Mouse (Mus musculus) kidney, embryonic 15.5 days (tissue): ENCODE measurements around the gene Grid1. TPM values are rescaled to one million over a fixed set of nuclear protein-coding genes. Genes with fewer than 3 reads are reported as not detected.

Source experiments
- ATAC-seq: fragments of 200-750 bp; cut with Nextera tagmentation; replicated peaks from 2 replicates; pipeline ENCODE4 v1.8.0; 2017; ENCODE audit warnings: moderate TSS enrichment; ENCODE audit not compliant: low FRiP score
- H3K27ac ChIP-seq: fragments of 300-500 bp; sonication (generic); 2 replicates; pipeline ENCODE4 v1.5.1; 2015; ENCODE audit warnings: mild to moderate bottlenecking, inconsistent platforms
- H3K27me3 ChIP-seq: fragments of 300-500 bp; sonication (generic); 2 replicates; pipeline ENCODE4 v1.6.1; 2015; ENCODE audit warnings: inconsistent platforms
- H3K36me3 ChIP-seq: fragments of 300-500 bp; sonication (generic); 2 replicates; pipeline ENCODE4 v1.6.1; 2015; ENCODE audit warnings: inconsistent platforms
- H3K4me1 ChIP-seq: fragments of 300-500 bp; sonication (generic); 2 replicates; pipeline ENCODE4 v1.6.1; 2015; ENCODE audit warnings: inconsistent platforms
- H3K4me2 ChIP-seq: fragments of 300-500 bp; sonication (generic); 2 replicates; pipeline ENCODE4 v1.6.1; 2015; ENCODE audit warnings: moderate library complexity, mild to moderate bottlenecking, inconsistent platforms
- H3K4me3 ChIP-seq: fragments of 300-500 bp; sonication (generic); replicated peaks from 2 replicates; pipeline ENCODE4 v1.5.1; 2015; ENCODE audit warnings: mild to moderate bottlenecking, inconsistent platforms
- H3K9ac ChIP-seq: fragments of 300-500 bp; sonication (generic); 2 replicates; pipeline ENCODE4 v1.6.1; 2015; ENCODE audit warnings: mild to moderate bottlenecking, inconsistent platforms
- H3K9me3 ChIP-seq: fragments of 300-500 bp; sonication (generic); replicated peaks from 2 replicates; pipeline ENCODE4 v1.6.1; 2016; ENCODE audit warnings: inconsistent platforms
- WGBS: fragments of 180-500 bp; shearing (Covaris S2); methylation state at CpG from one replicate; pipeline ENCODE4 v1.1.7; 2015; ENCODE audit warnings: mixed read lengths; 5-methylcytosine and 5-hydroxymethylcytosine counted together
- polyA plus RNA-seq: library from polyadenylated mRNA; unstranded; fragments of >200 nt; fragmentation: Nextera tagmentation; extraction: Ambion mirVana; gene quantifications from 2 replicates; pipeline ENCODE4 v1.2.1, GENCODE M21; 2015

The Grid1 gene
- polyA plus RNA-seq, 1 experiment from 2014 or later: 0.81 TPM

- 0 out of 2 replicates have a peak, but pooled peaks cover 3% of the 10 kb centered on the region for H3K4me1 ChIP-seq
- no peak for ATAC-seq
- no peak overlapping the region for H3K4me2 ChIP-seq
- H3K36me3 ChIP-seq: no peaks in the 10 kb centered on the region
- H3K27ac ChIP-seq: no peak overlapping the region
- WGBS: 44% methylated on average over 5 of the region's 5 CpGs
- no peaks in the 10 kb centered on the region for H3K27me3 ChIP-seq
- H3K9me3 ChIP-seq: no peaks in the 10 kb centered on the region
- H3K4me3 ChIP-seq: no peak overlapping the region
- no peak overlapping the region for H3K9ac ChIP-seq
Measured at GRCm38 (mm10) chr14:35044268-35044667, 224.4 kb downstream of the Grid1 start.

DNA sequence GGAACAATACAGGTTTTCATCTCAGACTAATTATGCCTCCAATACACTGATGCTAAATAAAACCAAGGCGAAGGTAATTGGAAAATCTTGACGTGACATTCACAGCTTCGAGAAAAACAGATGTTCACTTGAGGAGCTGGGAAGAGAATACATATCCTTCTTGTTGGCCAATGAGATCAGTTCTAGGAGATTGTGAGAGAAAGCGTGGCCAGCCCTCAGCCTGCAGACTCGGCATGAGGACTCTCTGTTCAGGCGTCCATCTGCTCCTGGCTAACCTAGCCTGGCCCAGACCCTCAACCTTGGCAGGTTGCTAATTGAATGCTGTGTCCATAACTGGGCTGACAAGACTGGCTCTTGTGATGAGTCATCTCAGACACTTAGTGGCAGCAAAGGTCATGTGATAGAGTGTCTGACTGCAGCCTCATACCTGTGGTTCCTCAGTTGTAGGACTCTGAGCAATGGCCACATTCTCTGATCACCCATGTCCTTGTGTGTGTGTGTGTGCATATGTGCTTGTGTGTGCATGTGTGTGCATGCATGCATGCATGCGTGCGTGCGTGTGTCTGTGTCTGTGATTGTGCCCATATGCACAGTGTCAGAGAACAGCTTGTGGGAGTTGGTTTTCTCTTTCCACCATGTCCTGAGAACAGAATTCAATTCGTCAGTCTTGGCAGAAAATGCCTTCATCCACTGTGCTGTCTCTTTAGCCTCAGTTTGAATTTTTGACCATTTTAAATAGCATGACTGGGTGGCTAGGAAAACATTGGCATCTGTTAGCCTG, 225.2 kb downstream of the Grid1 start:
- Histone ChIP-seq H3K4me3 (no peak overlapping the region), H3K9ac (no peak overlapping the region), H3K36me3 (no peaks in the 10 kb centered on the region), H3K27ac (no peak overlapping the region), H3K4me2 (no peak overlapping the region), H3K27me3 (no peaks in the 10 kb centered on the region), H3K9me3 (no peaks in the 10 kb centered on the region), H3K4me1 (0 out of 2 replicates have a peak, but pooled peaks cover 3% of the 10 kb centered on the region)
- WGBS: 85% methylated on average over 10 of the region's 10 CpGs
- no peak for ATAC-seq

GRCm38 (mm10) chr14:35049231-35049630, 229.3 kb downstream of the Grid1 start:
- Histone ChIP-seq H3K9ac (no peak overlapping the region), H3K27ac (no peak overlapping the region), H3K4me1 (no peaks in the 10 kb centered on the region), H3K9me3 (no peaks in the 10 kb centered on the region), H3K4me2 (no peak overlapping the region), H3K27me3 (no peaks in the 10 kb centered on the region), H3K4me3 (no peak overlapping the region), H3K36me3 (no peaks in the 10 kb centered on the region)
- WGBS: 59% methylated on average over 8 of the region's 8 CpGs
- ATAC-seq: no peak

GRCm38 (mm10) chr14:35054139-35054538, 234.2 kb downstream of the Grid1 start:
- no peaks in the 10 kb centered on the region for H3K9me3 ChIP-seq
- no peak overlapping the region for H3K4me2 ChIP-seq
- no peak for ATAC-seq
- no peak overlapping the region for H3K27ac ChIP-seq
- H3K9ac ChIP-seq: no peak overlapping the region
- H3K4me3 ChIP-seq: no peak overlapping the region
- H3K36me3 ChIP-seq: no peaks in the 10 kb centered on the region
- H3K27me3 ChIP-seq: no peaks in the 10 kb centered on the region
- no peaks in the 10 kb centered on the region for H3K4me1 ChIP-seq
- WGBS: 61% methylated on average over 3 of the region's 3 CpGs

DNA sequence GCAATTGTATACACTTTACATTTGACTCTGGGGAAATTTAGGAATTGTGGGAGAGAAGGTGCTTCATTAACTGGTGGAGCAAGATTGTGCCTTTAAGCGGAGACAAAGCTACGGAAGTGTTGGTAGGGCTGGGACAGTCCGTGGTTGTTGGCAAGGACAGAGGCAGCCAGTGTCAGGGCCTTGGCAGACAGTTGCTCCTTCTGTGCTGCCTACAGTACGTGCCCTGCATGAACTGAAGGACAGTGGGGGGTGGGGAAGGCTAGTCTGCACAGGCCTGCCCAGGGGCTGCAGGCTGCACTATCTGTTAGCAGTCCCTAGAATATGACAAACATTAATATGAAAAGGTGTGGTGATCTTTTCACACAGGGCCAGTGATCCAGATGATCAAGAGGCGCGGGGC, 254.7 kb downstream of the Grid1 start:
- no peak overlapping the region for H3K4me2 ChIP-seq
- WGBS: 81% methylated on average over 6 of the region's 6 CpGs
- no peak overlapping the region for H3K9ac ChIP-seq
- no peaks in the 10 kb centered on the region for H3K27me3 ChIP-seq
- no peak for ATAC-seq
- H3K27ac ChIP-seq: no peak overlapping the region
- no peaks in the 10 kb centered on the region for H3K9me3 ChIP-seq
- no peak overlapping the region for H3K4me3 ChIP-seq
- H3K4me1 ChIP-seq: no peaks in the 10 kb centered on the region
- no peaks in the 10 kb centered on the region for H3K36me3 ChIP-seq

DNA sequence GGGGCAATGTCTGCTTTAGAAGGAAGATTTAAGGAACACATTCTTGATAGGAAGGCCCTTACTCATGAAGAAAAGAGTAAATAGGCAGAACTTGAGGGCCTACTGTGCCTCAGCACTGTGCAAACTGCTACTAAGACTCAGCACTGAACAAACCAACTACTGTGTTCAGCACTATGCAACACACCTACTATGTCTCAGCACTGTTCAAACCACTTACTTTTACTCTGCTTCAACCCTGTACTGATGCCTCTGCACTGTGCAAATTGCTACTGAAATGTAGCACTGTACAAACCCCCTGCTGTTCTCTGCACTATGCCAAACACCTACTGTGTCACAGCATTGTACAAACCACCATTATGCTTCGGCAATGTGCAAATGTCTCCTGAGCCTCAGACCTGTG, 260.0 kb downstream of the Grid1 start:
- Histone ChIP-seq H3K4me3 (no peak overlapping the region), H3K9ac (no peak overlapping the region), H3K27ac (no peak overlapping the region), H3K27me3 (no peaks in the 10 kb centered on the region), H3K9me3 (no peaks in the 10 kb centered on the region), H3K4me1 (no peaks in the 10 kb centered on the region), H3K36me3 (no peaks in the 10 kb centered on the region), H3K4me2 (no peak overlapping the region)
- WGBS: 81% methylated on average over 1 of the region's 1 CpGs
- ATAC-seq: no peak

DNA sequence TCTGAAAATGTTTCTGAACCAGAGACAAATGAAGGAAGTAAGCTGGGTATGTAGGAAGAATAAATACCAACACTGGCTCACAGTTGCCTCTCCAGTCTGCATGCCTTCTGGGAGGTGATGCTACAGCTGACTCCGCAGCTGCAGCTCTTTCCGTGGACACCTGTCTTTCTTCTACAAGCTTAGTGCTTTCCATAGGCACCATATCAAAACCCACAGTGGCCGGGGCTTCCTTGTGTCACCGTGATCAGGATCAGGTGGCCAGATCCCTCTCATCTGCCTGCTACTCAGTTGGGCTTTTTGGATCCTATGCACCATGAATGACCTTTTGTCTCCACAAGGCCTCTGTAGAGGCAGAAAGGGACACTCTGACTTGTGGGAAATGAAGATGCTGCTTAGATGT, 272.7 kb downstream of the Grid1 start:
- WGBS: 87% methylated on average over 4 of the region's 4 CpGs

DNA sequence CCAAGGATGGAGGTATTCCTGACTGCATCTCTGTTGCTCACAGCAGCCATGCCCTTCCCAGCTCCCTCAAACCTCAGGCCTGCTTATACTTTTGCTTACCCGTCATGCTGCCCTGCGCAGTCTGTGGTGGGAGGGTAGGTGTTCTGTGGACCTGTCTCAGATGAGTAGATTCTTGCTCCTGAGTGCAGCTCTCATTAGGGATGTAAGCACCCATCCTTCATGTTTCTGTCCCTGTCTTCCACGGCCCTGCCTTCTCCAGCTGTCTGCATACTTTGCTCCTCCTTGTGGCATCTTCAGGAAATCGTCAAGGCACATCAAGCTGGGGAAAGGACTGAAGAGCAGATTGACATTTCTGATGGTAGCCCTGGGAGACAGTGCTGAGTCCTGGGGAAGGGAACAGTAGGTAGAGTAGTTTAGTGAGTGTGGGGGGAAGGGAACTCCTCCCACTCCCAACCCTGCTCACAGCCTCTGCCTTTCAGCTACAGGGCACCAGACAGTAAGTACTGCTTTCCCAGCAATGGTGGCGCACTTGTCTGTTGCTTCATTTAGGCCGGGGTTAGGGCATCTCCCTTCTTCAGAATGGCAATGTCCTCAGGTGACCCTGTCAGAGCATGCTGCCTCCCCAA, 273.8 kb downstream of the Grid1 start:
- H3K27ac ChIP-seq: no peak overlapping the region
- H3K9ac ChIP-seq: no peak overlapping the region
- 67% methylated on average over 6 of the region's 6 CpGs for WGBS
- ATAC-seq: no peak
- H3K4me2 ChIP-seq: no peak overlapping the region
- H3K36me3 ChIP-seq: no peaks in the 10 kb centered on the region
- peaks cover 10% of the 10 kb centered on the region; the same call in 1 of the 2 replicates for H3K4me1 ChIP-seq
- H3K9me3 ChIP-seq: no peaks in the 10 kb centered on the region
- no peaks in the 10 kb centered on the region for H3K27me3 ChIP-seq
- H3K4me3 ChIP-seq: no peak overlapping the region

More for the DNA sequence above, 272.7 kb downstream of the Grid1 start:
- no peak overlapping the region for H3K27ac ChIP-seq
- H3K9me3 ChIP-seq: no peaks in the 10 kb centered on the region
- H3K4me2 ChIP-seq: no peak overlapping the region
- no peaks in the 10 kb centered on the region for H3K27me3 ChIP-seq
- H3K9ac ChIP-seq: no peak overlapping the region
- no peaks in the 10 kb centered on the region for H3K36me3 ChIP-seq
- H3K4me3 ChIP-seq: no peak overlapping the region
- no peak for ATAC-seq
- H3K4me1 ChIP-seq: peaks cover 10% of the 10 kb centered on the region; the same call in 1 of the 2 replicates

DNA sequence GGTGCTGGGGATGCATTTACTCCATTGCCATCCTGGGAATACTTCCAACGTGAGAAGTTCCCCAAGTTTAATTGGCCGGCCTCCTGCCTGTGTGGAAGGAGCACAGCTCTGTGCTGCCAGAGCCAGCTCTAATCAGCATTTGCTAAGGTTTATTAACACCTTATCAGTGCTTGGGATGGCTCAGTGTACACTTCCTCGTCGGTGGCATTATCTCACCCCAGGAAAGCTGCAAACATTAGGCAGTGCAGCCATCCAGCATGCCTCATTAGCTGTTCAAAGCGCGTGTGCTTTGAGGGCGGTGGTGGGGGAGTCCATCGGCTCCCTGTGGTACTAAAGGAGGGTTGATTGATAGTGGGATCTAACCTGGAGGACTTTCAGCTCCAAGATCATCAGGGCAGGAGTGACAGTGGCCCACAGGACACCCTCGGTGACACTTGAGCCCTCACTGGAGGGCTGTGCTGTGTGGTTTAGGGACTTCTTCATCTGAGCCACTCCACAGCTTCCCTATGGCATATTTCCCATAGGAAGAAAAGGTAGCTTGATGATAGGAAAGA, 275.7 kb downstream of the Grid1 start:
- no peak overlapping the region for H3K9ac ChIP-seq
- H3K36me3 ChIP-seq: no peaks in the 10 kb centered on the region
- H3K27ac ChIP-seq: no peak overlapping the region
- peak; percentile 61; the same call in 1 of the 2 replicates for ATAC-seq
- WGBS: 17% methylated on average over 9 of the region's 9 CpGs
- H3K4me2 ChIP-seq: no peak overlapping the region
- no peak overlapping the region for H3K4me3 ChIP-seq
- H3K9me3 ChIP-seq: no peaks in the 10 kb centered on the region
- peaks cover 10% of the 10 kb centered on the region; the same call in 1 of the 2 replicates for H3K4me1 ChIP-seq
- no peaks in the 10 kb centered on the region for H3K27me3 ChIP-seq

DNA sequence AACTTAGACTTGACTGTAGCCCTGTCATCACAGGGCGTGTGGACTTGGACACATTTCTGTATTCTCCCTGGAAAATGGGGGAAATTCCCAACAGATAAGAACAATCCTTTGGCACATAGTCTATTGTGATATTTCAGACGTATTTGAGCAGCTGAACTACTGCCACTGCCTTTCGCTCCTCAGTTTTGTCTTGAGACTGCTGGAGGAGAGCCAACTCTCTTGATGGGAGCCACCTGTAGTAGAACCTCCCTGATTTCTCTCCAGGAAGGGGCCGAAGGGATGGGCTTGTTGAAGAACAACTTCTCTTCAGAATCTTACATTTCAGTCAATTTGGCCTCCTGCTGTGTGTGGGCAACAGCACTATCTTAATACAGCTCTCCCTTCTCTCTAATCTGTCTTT, 276.2 kb downstream of the Grid1 start:
- Histone ChIP-seq H3K9me3 (no peaks in the 10 kb centered on the region), H3K4me3 (no peak overlapping the region), H3K9ac (no peak overlapping the region), H3K4me2 (no peak overlapping the region), H3K27ac (no peak overlapping the region), H3K36me3 (no peaks in the 10 kb centered on the region), H3K27me3 (no peaks in the 10 kb centered on the region), H3K4me1 (peaks cover 10% of the 10 kb centered on the region; the same call in 1 of the 2 replicates)
- 37% methylated on average over 4 of the region's 4 CpGs for WGBS
- ATAC-seq: no peak

DNA sequence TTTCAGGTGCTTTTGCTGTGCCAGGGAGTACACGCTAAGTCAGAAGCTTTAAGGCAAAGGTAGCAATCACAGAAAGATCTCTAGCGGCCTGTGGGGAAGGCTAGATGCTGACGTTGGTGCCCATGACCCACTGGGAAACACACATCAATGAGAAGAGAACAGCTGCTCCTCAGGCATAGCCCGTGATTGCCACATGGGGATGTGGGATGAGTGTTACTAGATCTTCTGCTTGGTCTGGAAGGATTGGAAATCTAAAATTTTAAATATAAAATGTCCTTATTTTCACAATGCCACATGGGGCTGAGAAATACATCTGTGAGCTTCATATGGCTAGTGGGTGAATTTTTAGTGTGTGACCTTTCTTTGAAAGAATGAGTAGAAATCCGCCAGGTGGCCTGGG, 277.3 kb downstream of the Grid1 start:
- Histone ChIP-seq H3K4me3 (no peak overlapping the region), H3K4me2 (no peak overlapping the region), H3K9me3 (no peaks in the 10 kb centered on the region), H3K36me3 (no peaks in the 10 kb centered on the region), H3K9ac (no peak overlapping the region), H3K27me3 (no peaks in the 10 kb centered on the region), H3K4me1 (peaks cover 10% of the 10 kb centered on the region; the same call in 1 of the 2 replicates), H3K27ac (no peak overlapping the region)
- ATAC-seq: no peak
- WGBS: 88% methylated on average over 5 of the region's 5 CpGs

DNA sequence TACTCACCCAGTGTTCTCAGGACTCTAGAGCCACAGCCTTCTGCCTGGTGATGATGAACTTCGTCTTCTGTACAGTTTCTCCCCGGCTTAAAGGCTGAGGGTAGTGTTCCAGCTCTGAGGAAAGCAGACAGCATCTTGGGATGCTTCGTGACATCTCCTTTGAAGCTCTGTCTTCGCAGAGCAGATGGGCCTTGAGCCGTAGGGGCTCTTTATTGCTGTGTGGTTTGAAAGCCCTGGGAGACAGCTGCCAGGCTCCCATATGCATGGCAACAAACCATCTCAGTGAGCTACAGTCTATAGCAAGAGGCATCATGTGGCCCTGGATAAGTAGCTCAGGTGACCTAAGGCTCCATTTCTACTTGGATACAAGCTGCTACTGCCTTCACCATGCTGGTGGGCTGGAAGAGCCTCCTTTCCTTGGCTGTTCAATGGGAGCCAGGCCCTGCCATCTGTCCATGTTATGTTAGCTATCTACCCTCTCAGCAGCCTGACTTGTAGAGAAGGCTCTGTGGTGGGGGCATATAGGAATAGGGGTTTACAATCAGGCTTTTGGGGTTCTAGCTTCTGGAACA, 283.8 kb downstream of the Grid1 start:
- H3K27me3 ChIP-seq: no peaks in the 10 kb centered on the region
- no peak overlapping the region for H3K4me2 ChIP-seq
- H3K9me3 ChIP-seq: no peaks in the 10 kb centered on the region
- no peak overlapping the region for H3K4me3 ChIP-seq
- no peak for ATAC-seq
- H3K4me1 ChIP-seq: no peaks in the 10 kb centered on the region
- H3K27ac ChIP-seq: no peak overlapping the region
- no peak overlapping the region for H3K9ac ChIP-seq
- 74% methylated on average over 5 of the region's 5 CpGs for WGBS
- no peaks in the 10 kb centered on the region for H3K36me3 ChIP-seq
